Mouse (Mus musculus): ENCODE data around the gene Elane.

- TF ChIP-seq CTCF (IDR thresholded peaks at IDR 0.05; ENCODE audit: low read depth, low read length) = no peak
- no peak for TF ChIP-seq POLR2A (IDR thresholded peaks at IDR 0.05; ENCODE audit: borderline replicate concordance, low read depth, low read length)
Measured at GRCm38 (mm10) chr10:79871845-79872244, 14.2 kb upstream of the Elane start.
